Mouse (Mus musculus): ENCODE data around the gene Ifngr2. TPM values are rescaled to one million over a fixed set of nuclear protein-coding genes. Genes with fewer than 3 reads are reported as not detected.

The Ifngr2 gene
- polyA plus RNA-seq, 1 experiment from 2014 or later = 52.0 TPM

- Histone ChIP-seq H3K4me3 (replicated peaks) (peak overlapping the region; percentile 80), H3K36me3 (no peaks in the 10 kb centered on the region), H3K4me1 (peaks cover 44% of the 10 kb centered on the region), H3K9ac (peak overlapping the region; percentile 68), H3K27me3 (peaks cover 24% of the 10 kb centered on the region), H3K27ac (no peak overlapping the region), H3K9me3 (replicated peaks) (no peaks in the 10 kb centered on the region), H3K4me2 (peak overlapping the region; percentile 96)
- peak; percentile 0 for ATAC-seq (replicated peaks; ENCODE audit: low FRiP score)
- under 1% methylated on average over 75 of the region's 75 CpGs for WGBS
These were observed 50.2 kb downstream of the Ifngr2 start for GRCm38 (mm10) chr16:91596779-91597671.

- Histone ChIP-seq H3K27ac (no peak within 1 kb of the TSS), H3K4me1 (peaks cover 38% of the 10 kb centered on the region)
- WGBS = under 1% methylated on average over 34 of the region's 34 CpGs
These were observed 50.8 kb downstream of the Ifngr2 start, which contains the start of gene Tmem50b for GRCm38 (mm10) chr16:91597672-91598010. Tmem50b (minus strand) TSS chr16:91597800.

GRCm38 (mm10) chr16:91599242-91599641 is 52.4 kb downstream of the Ifngr2 start:
- no peak overlapping the region for H3K27ac ChIP-seq
- no peak overlapping the region for H3K9ac ChIP-seq
- H3K9me3 ChIP-seq (replicated peaks) = no peaks in the 10 kb centered on the region
- no peaks in the 10 kb centered on the region for H3K36me3 ChIP-seq
- H3K4me1 ChIP-seq = peaks cover 23% of the 10 kb centered on the region
- peaks cover 24% of the 10 kb centered on the region for H3K27me3 ChIP-seq
- no peak overlapping the region for H3K4me3 ChIP-seq (replicated peaks)
- H3K4me2 ChIP-seq = no peak overlapping the region
- ATAC-seq (replicated peaks; ENCODE audit: low FRiP score) = no peak

More at GRCm38 (mm10) chr16:91597672-91598010, 50.8 kb downstream of the Ifngr2 start, which contains the start of gene Tmem50b:
- Histone ChIP-seq H3K4me3 (replicated peaks) (peak within 1 kb of the TSS; percentile 80), H3K27me3 (peaks cover 24% of the 10 kb centered on the region), H3K36me3 (no peaks in the 10 kb centered on the region), H3K9ac (peak within 1 kb of the TSS; percentile 68), H3K9me3 (replicated peaks) (no peaks in the 10 kb centered on the region), H3K4me2 (peak within 1 kb of the TSS; percentile 96)
- ATAC-seq (replicated peaks; ENCODE audit: low FRiP score) = peak; percentile 99

GRCm38 (mm10) chr16:91601081-91601480 is 54.2 kb downstream of the Ifngr2 start:
- Histone ChIP-seq H3K27me3 (peaks cover 24% of the 10 kb centered on the region), H3K9ac (no peak overlapping the region), H3K4me2 (no peak overlapping the region), H3K4me1 (peaks cover 13% of the 10 kb centered on the region), H3K4me3 (replicated peaks) (no peak overlapping the region), H3K36me3 (no peaks in the 10 kb centered on the region), H3K9me3 (replicated peaks) (no peaks in the 10 kb centered on the region), H3K27ac (no peak overlapping the region)
- WGBS = 32% methylated on average over 4 of the region's 4 CpGs
- no peak for ATAC-seq (replicated peaks; ENCODE audit: low FRiP score)

- Histone ChIP-seq H3K9ac (no peak overlapping the region), H3K4me3 (replicated peaks) (no peak overlapping the region), H3K9me3 (replicated peaks) (no peaks in the 10 kb centered on the region), H3K4me2 (no peak overlapping the region), H3K27me3 (peaks cover 24% of the 10 kb centered on the region), H3K36me3 (no peaks in the 10 kb centered on the region), H3K27ac (no peak overlapping the region), H3K4me1 (peaks cover 8% of the 10 kb centered on the region)
- 39% methylated on average over 9 of the region's 9 CpGs for WGBS
- ATAC-seq (replicated peaks; ENCODE audit: low FRiP score) = no peak
These were observed 54.8 kb downstream of the Ifngr2 start for GRCm38 (mm10) chr16:91601693-91602092.

GRCm38 (mm10) chr16:91605156-91605555 is 58.3 kb downstream of the Ifngr2 start:
- Histone ChIP-seq H3K9ac (no peak overlapping the region), H3K36me3 (no peaks in the 10 kb centered on the region), H3K27me3 (peaks cover 10% of the 10 kb centered on the region; the same call in 1 of the 2 replicates), H3K27ac (no peak overlapping the region), H3K4me3 (replicated peaks) (no peak overlapping the region), H3K4me2 (no peak overlapping the region), H3K4me1 (no peaks in the 10 kb centered on the region), H3K9me3 (replicated peaks) (no peaks in the 10 kb centered on the region)
- no peak for ATAC-seq (replicated peaks; ENCODE audit: low FRiP score)
- 69% methylated on average over 6 of the region's 6 CpGs for WGBS

- H3K4me3 ChIP-seq (replicated peaks) = no peak overlapping the region
- H3K9me3 ChIP-seq (replicated peaks) = no peaks in the 10 kb centered on the region
- no peaks in the 10 kb centered on the region for H3K27me3 ChIP-seq
- no peak overlapping the region for H3K9ac ChIP-seq
- H3K27ac ChIP-seq = no peak overlapping the region
- WGBS = 94% methylated on average over 8 of the region's 8 CpGs
- no peaks in the 10 kb centered on the region for H3K36me3 ChIP-seq
- no peak for ATAC-seq (replicated peaks; ENCODE audit: low FRiP score)
- no peaks in the 10 kb centered on the region for H3K4me1 ChIP-seq
- H3K4me2 ChIP-seq = no peak overlapping the region
These were observed 60.1 kb downstream of the Ifngr2 start for GRCm38 (mm10) chr16:91606958-91607357.

- ATAC-seq (replicated peaks; ENCODE audit: low FRiP score) = no peak
- H3K4me3 ChIP-seq (replicated peaks) = no peak overlapping the region
- H3K4me2 ChIP-seq = no peak overlapping the region
- no peaks in the 10 kb centered on the region for H3K27me3 ChIP-seq
- H3K9ac ChIP-seq = no peak overlapping the region
- no peaks in the 10 kb centered on the region for H3K9me3 ChIP-seq (replicated peaks)
- H3K4me1 ChIP-seq = no peaks in the 10 kb centered on the region
- H3K36me3 ChIP-seq = no peaks in the 10 kb centered on the region
- no peak overlapping the region; the same call in 1 of the 2 replicates for H3K27ac ChIP-seq
- 50% methylated on average over 9 of the region's 9 CpGs for WGBS
These were observed 62.8 kb downstream of the Ifngr2 start for GRCm38 (mm10) chr16:91609501-91610245.

- Histone ChIP-seq H3K9ac (no peak overlapping the region), H3K9me3 (replicated peaks) (no peaks in the 10 kb centered on the region), H3K4me1 (no peaks in the 10 kb centered on the region), H3K27ac (no peak overlapping the region), H3K36me3 (no peaks in the 10 kb centered on the region), H3K4me3 (replicated peaks) (no peak overlapping the region), H3K27me3 (no peaks in the 10 kb centered on the region), H3K4me2 (no peak overlapping the region)
- ATAC-seq (replicated peaks; ENCODE audit: low FRiP score) = no peak
- WGBS = 79% methylated on average over 11 of the region's 11 CpGs
These were observed 64.4 kb downstream of the Ifngr2 start for GRCm38 (mm10) chr16:91611248-91611647.

GRCm38 (mm10) chr16:91612525-91612924 is 65.7 kb downstream of the Ifngr2 start:
- no peak overlapping the region for H3K27ac ChIP-seq
- WGBS = 60% methylated on average over 5 of the region's 5 CpGs
- no peaks in the 10 kb centered on the region for H3K4me1 ChIP-seq
- H3K27me3 ChIP-seq = no peaks in the 10 kb centered on the region
- H3K4me3 ChIP-seq (replicated peaks) = no peak overlapping the region
- no peaks in the 10 kb centered on the region for H3K36me3 ChIP-seq
- no peak overlapping the region for H3K9ac ChIP-seq
- H3K4me2 ChIP-seq = no peak overlapping the region
- no peaks in the 10 kb centered on the region for H3K9me3 ChIP-seq (replicated peaks)
- no peak for ATAC-seq (replicated peaks; ENCODE audit: low FRiP score)

GRCm38 (mm10) chr16:91614552-91614951 is 67.7 kb downstream of the Ifngr2 start:
- ATAC-seq (replicated peaks; ENCODE audit: low FRiP score) = no peak
- H3K36me3 ChIP-seq = no peaks in the 10 kb centered on the region
- no peak overlapping the region for H3K27ac ChIP-seq
- no peak overlapping the region for H3K4me2 ChIP-seq
- no peak overlapping the region for H3K9ac ChIP-seq
- no peak overlapping the region for H3K4me3 ChIP-seq (replicated peaks)
- no peaks in the 10 kb centered on the region for H3K4me1 ChIP-seq
- H3K9me3 ChIP-seq (replicated peaks) = no peaks in the 10 kb centered on the region
- no peaks in the 10 kb centered on the region for H3K27me3 ChIP-seq
- 75% methylated on average over 6 of the region's 6 CpGs for WGBS

Data from kidney, embryonic 15.5 days (tissue).